ENCODE assay signal across 7 mouse cellular contexts in genomic region chr12:71113675-71114288, GRCm38 (mm10). TPM values are rescaled to one million over a fixed set of nuclear protein-coding genes. Genes with fewer than 3 reads are reported as not detected.
DNase-seq lines count a peak whose midpoint lies in the region; ATAC-seq and TF ChIP-seq lines count a peak whose summit lies in the region.

No protein-coding gene starts in this region.

- no peak for ATAC-seq in forebrain, embryonic 16.5 days

- no peak overlapping the region for H3K4me3 ChIP-seq in forebrain, embryonic 16.5 days (replicated peaks; ENCODE audit: low read length)
- H3K4me3 ChIP-seq in spleen, adult 2 months (ENCODE audit: extremely low read depth, insufficient read depth, insufficient read length), result peak overlapping the region; percentile 3; the same call in 1 of the 2 replicates

- H3K27ac ChIP-seq in forebrain, embryonic 16.5 days (ENCODE audit: low read length), result no peak overlapping the region
- no peak overlapping the region; the same call in 1 of the 2 replicates for H3K27ac ChIP-seq in spleen, adult 2 months (ENCODE audit: insufficient read depth, low read length)

- H3K4me1 ChIP-seq in forebrain, embryonic 16.5 days (replicated peaks; ENCODE audit: control insufficient read depth, insufficient read depth, low read length), result no peaks in the 10 kb centered on the region; the same call in 1 of the 2 replicates
- H3K4me1 ChIP-seq in spleen, adult 2 months (ENCODE audit: control insufficient read depth, insufficient read depth, insufficient read length), result peaks cover 12% of the 10 kb centered on the region; the same call in 1 of the 2 replicates

- no peaks in the 10 kb centered on the region for H3K27me3 ChIP-seq in forebrain, embryonic 16.5 days (replicated peaks; ENCODE audit: control insufficient read depth, insufficient read depth, low read length)
- H3K27me3 ChIP-seq in spleen, adult 2 months (ENCODE audit: control insufficient read depth, insufficient read depth, low read length), result no peaks in the 10 kb centered on the region

- WGBS in forebrain, embryonic 16.5 days, result 28% methylated on average over 12 of the region's 12 CpGs
- WGBS in spleen, adult 2 months, result 3% methylated on average over 12 of the region's 12 CpGs

- TF ChIP-seq CTCF in spleen, adult 2 months (IDR thresholded peaks at IDR 0.05; ENCODE audit: extremely low read depth, insufficient read depth, insufficient read length, insufficient replicate concordance), result no peak

- H3K9ac ChIP-seq in forebrain, embryonic 16.5 days (replicated peaks; ENCODE audit: low read depth, low read length), result no peak overlapping the region

- peak; percentile 59 for DNase-seq in ES-CJ7 (ENCODE audit: low read depth, low spot score)
- DNase-seq in adrenal gland, postnatal 10 days, result peak; percentile 71
- DNase-seq in kidney, adult 18-20 months, result peak; percentile 50
- peak; percentile 51 for DNase-seq in left cerebral cortex, postnatal 4 days
- peak; percentile 26 for DNase-seq in mesoderm, embryonic 11.5 days (ENCODE audit: low read depth, low spot score)
- peak; percentile 80 to 83 for DNase-seq in spleen, adult 2 months (ENCODE audit: low read depth in 1 of 2, low spot score in 2 of 2)

- intact Hi-C loops in left cerebral cortex, postnatal 4 days (cut with DNase I), result no loop called here

- no peaks in the 10 kb centered on the region for H3K36me3 ChIP-seq in forebrain, embryonic 16.5 days (ENCODE audit: control insufficient read depth, insufficient read depth)
- H3K36me3 ChIP-seq in spleen, adult 2 months (ENCODE audit: control insufficient read depth, insufficient read depth, low read length), result no peaks in the 10 kb centered on the region

- no peak for TF ChIP-seq POLR2A in spleen, adult 2 months (IDR thresholded peaks at IDR 0.05; ENCODE audit: low read depth, low read length)

- H3K4me2 ChIP-seq in forebrain, embryonic 16.5 days (ENCODE audit: low read length), result 0 out of 2 replicates have a peak overlapping the region, but pooled peaks have one; percentile 4

- H3K9me3 ChIP-seq in forebrain, embryonic 16.5 days (ENCODE audit: control insufficient read depth, low read length), result no peaks in the 10 kb centered on the region

RNA-seq across cellular contexts. Expression of gene Tomm20l, which starts 2.6 kb away (rescaled TPM):
- total RNA-seq in adrenal gland, postnatal 10 days (2021), result 1 to 10 TPM; 2.1 to 2.6 TPM
- not detected in 2 replicates for polyA plus RNA-seq in forebrain, embryonic 16.5 days (2015; fragmentation: Nextera tagmentation; extraction: Ambion mirVana)
- not detected for total RNA-seq in left cerebral cortex, postnatal 4 days (2021)
- polyA plus RNA-seq in spleen, adult 2 months (2012; rRNA removed), result not detected in 2 replicates

RNA-seq across cellular contexts. Expression of gene Timm9, which starts 22.7 kb away (rescaled TPM):
- 10 to 100 TPM; 68.7 to 79.0 TPM for total RNA-seq in adrenal gland, postnatal 10 days (2021)
- 83.9 and 105 TPM in 2 replicates for polyA plus RNA-seq in forebrain, embryonic 16.5 days (2015; fragmentation: Nextera tagmentation; extraction: Ambion mirVana)
- 10 to 100 TPM; 71.2 to 75.9 TPM for total RNA-seq in left cerebral cortex, postnatal 4 days (2021)
- polyA plus RNA-seq in spleen, adult 2 months (2012; rRNA removed), result 7.2 and 8.4 TPM in 2 replicates

RNA-seq across cellular contexts. Expression of gene 2700049A03Rik, which starts 22.9 kb away (rescaled TPM):
- 10 to 100 TPM in 1 of 2 experiments, 1 to 10 TPM in 1; 6.1 to 10.7 TPM for total RNA-seq in adrenal gland, postnatal 10 days (2021)
- 18.4 and 18.6 TPM in 2 replicates for polyA plus RNA-seq in forebrain, embryonic 16.5 days (2015; fragmentation: Nextera tagmentation; extraction: Ambion mirVana)
- 10 to 100 TPM in 1 of 2 experiments, 1 to 10 TPM in 1; 9.5 to 10.2 TPM for total RNA-seq in left cerebral cortex, postnatal 4 days (2021)
- polyA plus RNA-seq in spleen, adult 2 months (2012; rRNA removed), result 1.7 and 2.0 TPM in 2 replicates

Comparison
In these comparisons a context has a peak if more than half of its experiments do, and no peak if none do; other contexts are left out.
1. DNase-seq: peak in every context shown above with its lines; median percentile 82 in spleen, adult 2 months; 71 in adrenal gland, postnatal 10 days; 59 in ES-CJ7; 51 in left cerebral cortex, postnatal 4 days; 50 in kidney, adult 18-20 months; 26 in mesoderm, embryonic 11.5 days.